Mouse (Mus musculus) heart, adult 8-10 months (tissue): ENCODE results near the gene Prr5. TPM values are rescaled to one million over a fixed set of nuclear protein-coding genes. Genes with fewer than 3 reads are reported as not detected.
"Not testable (repeated sequence)": the region's sequence is repeated elsewhere in the genome, so short reads cannot be mapped to it uniquely, and the experiment has no call there.

Source experiments
- DNase-seq: peaks from one replicate; pipeline ENCODE4 v3.0.0; 2022; ENCODE audit warnings: low spot score
- total RNA-seq, 4 experiments: library from RNA; stranded (reverse); gene quantifications; 2 replicates each; pipeline ENCODE4 v1.2.4; 2022

Gene Prr5
- total RNA-seq, 4 experiments from 2014 or later = 2.5 to 4.3 (median 3.1) TPM

DNA sequence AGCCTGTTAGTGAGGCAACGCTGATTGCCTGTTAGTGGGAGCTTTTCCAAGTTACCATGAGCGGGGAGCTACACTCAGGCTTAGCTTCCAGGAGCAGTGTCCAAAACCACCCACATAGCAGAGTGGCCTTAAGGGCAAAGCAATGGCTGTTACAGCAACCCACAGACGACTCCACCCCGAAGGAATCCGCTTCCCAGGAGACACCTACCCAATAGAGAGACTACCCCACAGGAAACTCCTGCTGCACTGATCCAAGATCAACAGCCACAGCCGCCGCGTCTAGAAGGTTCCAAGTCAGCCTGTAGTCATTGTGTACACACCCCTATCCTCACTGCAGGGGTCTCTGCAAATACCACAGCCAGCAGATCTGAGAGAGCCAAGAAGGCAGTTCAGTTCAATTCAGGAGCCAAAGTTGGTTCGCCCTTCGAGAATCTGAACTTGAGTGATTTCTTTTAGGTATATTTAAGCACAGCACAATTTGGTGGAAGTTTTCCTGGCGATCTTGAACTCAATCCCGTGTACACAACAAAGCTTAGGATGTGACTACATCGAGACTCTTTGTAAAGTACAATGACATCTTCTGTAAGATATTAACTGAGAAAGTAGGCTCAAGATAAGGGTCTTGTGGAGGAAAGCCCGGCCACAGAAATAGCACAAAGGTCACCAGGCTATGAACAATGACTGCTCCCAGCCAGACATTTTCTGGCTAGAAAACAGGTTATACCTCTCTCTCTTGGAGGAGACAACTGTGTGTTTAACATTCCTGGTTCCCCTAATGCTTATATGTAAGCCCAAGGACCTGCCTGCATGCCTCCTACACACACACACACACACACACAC, 43.4 kb downstream of the Prr5 start:
- DNase-seq = peak; percentile 65

DNA sequence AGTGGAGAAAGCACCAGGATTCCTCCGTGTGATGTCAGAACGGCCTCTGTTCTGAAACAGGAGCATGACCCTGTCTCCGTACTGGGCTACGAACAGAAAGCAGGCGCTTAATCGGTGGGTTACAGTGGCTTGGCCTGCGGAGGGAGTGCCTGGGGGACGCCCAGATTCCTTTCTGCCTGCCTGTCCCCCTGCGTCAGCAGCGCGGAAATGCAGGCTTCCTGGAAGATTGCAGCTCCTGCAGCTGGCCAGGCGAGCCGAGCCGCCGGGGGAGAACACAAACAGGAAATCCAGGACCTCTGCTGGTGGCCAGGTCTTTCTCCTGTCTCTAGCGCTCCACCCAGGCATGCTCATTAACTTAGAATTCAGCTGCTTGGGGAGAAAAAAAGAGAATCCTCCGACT, 45.3 kb downstream of the Prr5 start:
- peak; percentile 92 for DNase-seq

DNA sequence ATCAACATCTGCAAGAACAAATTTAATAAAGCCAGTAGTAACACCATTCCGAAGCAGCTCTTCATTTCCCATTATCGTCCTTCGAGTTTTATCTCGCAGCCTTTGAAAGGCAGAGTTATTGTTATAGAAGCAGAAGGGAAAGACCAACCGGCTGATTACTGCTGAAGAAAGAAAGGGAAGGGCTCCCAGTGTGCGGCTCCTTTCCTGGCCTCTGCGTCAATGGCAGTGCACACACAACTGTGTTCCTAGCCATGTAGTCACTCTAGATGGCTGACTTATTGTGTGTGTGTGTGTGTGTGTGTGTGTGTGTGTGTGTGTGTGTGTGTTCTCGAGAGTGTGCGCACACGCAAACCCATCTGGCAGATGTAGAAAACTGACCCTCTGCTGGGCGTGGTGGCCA, 45.7 kb downstream of the Prr5 start:
- no peak for DNase-seq

DNA sequence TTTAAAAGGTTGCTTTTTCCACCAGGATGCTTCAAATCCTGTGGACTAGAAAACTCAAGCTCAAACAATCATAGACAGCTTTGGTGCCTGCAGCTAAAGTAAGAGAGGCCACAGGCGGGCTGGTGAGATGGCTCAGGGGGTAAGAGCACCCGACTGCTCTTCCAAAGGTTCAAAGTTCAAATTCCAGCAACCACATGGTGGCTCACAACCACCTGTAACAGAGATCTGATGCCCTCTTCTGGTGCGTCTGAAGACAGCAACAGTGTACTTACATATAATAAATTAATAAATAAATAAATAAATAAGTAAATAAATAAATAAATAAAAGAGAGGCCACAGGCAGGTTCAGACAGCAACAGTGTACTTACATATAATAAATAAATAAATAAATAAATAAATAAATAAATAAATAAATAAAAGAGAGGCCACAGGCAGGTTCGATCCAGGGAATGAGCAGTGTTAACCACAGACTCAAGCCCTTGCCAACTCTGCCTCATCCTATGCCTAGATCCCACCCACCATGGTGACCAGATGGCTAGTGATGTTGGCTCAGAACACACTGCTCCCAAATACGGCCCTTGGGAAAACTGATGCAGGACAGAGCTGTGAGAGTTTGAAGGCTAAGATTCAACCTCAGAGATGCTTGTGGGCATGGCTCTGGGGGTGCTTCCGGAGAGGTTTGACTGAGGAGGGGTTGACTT, 48.3 kb downstream of the Prr5 start:
- DNase-seq = not testable (repeated sequence)

DNA sequence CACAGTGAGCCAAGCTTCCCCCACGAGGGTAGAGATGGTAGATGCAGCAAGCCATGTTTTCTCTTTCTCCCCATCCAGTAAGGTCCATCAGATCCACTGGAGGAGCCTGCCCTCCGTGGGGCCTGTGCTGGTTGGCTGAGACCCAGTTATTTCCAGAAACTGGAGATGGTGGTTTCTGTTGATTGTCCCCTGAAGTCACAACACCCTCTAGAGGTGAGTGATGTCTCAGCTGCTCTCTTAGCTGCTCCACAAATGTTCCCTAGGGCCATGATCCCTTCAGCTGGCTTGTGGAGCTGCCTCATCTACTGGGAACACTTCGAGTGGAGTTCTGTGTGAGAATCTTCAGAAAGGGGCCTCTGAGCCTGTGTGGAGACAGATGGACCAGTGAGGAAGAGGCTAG, 49.4 kb downstream of the Prr5 start:
- DNase-seq = no peak

DNA sequence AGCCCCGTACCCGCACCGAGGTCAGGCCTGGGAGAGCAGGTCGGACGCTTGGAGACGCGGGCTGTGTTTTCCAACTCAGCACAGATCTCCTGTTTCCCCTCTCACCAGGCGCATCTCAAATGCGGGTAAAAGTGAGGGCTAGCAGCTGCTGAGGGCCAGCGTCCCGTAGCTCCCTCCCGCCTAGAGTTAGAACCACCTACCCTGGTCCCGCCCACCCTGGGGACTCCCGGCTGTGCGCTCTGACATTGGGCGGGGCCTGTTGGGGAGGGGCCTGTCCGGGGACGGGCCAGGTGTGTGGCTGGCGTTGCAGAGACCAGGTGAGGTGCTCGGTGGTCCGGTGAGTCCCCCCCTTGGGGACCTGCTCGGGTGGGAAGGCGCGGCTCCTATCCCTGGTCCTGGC, 50.4 kb downstream of the Prr5 start, which contains the start of gene Arhgap8:
Arhgap8 (plus strand) TSS at position 262 of the 400 bp plus-strand sequence.
- no peak for DNase-seq

DNA sequence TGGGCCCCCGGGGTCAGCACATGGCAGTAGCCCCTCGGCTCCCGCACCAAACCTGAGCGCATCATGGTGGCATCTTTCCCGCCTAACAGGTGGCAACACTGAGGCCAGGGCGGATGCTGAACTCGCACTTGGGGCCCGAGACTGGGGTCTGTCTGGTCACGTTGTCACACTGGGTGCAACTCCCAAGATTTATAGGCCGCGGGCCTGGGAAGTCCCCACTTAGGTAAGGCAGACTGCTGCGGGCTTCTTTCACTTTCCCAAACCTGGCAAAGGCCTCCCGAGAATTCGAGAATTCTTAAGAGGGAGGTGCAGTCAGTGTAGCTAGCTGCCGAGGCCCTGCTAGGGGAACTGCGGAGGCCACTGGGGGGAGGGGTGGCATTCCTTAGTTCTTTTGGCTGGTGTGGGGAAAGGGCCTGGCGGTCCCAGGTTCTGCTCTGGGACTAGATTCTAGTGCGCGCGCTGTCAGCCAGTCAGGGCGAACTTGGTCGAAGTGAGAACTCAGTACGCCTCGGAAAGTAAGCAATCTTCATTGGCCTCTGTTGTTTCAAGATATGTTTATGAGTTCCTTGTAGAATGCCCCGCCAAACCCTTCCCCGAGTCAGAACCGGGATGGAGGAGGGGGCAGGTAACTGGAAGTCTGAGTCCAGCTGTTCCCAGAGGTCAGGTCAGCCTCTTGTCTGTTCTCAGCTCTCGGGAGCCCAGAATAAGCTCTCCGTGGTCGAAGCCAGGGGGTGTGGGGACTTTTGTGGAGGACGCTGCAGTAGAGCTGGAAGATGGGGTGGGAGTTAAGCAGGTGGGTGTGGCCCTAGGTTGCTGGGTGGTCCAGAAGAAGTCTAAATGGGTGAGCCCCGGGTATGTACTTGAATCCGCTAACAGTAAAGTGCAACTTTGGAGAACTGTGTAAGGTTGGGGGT, 51.1 kb downstream of the Prr5 start:
- no peak for DNase-seq

DNA sequence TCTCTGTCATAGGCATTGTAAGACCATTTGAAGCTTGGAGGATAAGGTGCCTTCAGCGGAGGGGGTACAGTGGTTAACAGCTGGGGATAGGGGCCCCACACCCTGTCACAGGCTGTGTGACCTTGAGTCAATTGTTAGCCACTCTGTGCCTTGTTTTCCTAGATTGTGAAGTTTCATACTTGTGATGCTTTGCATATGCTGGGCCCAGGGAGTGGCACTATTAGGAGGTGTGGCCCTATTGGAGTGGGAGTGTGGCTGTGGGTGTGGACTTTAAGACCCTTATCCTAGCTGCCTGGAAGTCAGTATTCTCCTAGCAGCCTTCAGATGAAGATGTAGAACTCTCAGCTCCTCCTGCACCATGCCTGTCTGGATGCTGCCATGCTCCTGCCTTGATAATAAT, 54.2 kb downstream of the Prr5 start:
- DNase-seq = not testable (repeated sequence)

DNA sequence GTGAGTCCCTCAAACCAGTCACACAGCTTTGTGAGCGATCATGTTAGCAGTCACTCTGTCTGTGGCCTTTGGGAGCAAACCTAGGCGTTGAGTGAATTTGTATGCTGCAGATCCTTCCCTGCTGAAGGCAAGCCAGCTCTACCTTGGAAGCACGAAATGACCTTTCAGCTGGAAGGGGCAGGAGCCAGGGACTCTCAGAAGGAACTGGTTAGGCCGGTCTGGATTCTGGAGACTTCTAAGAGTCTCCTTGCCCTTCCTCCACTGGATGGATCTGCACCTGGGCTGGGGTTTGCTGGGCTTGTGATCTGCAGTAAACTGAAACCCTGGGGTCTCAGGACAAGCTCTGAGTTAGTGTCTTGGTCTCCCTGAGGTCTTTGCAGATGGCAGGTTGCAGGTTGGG, 54.8 kb downstream of the Prr5 start:
- no peak for DNase-seq

DNA sequence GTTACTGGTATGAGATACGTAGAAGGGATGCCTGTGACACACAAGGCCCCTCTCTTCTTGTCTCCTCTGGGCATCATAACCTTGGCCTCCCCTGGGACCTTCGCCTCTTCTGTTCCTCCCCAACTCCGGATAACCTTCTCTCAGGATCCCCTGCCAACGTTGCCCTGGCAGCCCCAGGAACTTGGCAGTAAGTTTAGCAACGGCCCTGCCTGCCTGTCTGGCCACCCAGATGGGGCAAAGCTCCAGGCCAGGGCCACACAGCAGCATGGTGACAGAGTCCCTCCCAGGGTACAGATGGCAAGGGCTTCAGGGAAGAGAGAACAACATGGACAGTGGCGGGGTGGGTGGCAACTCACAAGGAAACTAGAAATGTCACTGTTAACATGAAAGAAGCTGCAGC, 60.3 kb downstream of the Prr5 start:
- peak; percentile 32 for DNase-seq

DNA sequence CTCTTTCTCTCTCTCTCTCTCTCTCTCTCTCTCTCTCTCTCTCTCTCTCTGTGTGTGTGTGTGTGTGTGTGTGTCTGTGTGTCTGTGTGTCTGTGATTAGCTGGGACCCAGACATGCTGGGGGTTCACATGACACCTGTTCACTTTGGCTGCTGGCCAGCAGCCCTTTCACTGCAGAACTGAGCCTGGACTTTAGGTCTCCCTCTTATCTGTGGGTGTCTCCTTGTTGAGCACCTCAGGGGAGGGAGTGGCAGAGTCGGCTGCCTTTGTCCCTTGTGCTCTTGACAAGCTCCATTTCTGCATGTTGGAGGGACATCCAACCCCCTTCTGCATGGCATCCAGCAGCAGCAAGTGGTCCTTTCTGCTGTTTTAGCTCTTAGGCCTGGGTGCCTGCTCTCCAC, 61.5 kb downstream of the Prr5 start:
- no peak for DNase-seq

DNA sequence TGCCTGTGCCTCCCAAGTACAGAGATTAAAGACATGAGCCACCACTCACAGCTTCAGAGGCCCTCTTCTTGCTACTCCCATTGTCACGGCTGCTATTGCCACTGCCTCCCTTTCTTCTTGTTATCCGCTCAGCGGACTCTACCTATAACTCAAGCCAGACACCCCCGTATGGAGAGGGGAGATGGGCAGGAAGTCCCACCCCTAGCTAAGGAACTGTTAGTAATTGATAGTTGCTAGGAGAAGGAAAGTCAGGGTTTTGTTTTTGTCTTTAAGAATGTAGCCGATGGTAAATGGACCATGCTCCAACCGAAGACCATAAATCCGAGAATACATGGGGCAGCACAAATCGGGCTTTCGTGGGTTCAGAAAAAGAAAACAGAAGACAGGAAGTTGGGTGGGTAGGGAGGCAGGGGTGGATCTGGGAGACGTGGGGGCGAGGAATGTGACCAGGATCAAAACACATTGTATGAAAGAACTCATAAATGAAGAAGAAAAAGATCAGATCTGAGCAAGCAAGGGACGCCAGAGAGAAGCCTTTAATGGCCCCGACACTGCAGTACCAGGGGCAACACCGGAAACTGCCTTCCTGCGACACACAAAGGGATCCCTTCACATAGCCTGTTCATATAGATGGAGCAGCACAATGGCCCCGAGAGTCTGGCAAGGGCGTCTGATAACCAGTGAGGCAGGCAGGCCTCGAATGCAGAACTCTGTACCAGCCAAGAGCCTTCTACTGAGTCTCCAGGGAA, 62.4 kb downstream of the Prr5 start:
- no peak for DNase-seq

DNA sequence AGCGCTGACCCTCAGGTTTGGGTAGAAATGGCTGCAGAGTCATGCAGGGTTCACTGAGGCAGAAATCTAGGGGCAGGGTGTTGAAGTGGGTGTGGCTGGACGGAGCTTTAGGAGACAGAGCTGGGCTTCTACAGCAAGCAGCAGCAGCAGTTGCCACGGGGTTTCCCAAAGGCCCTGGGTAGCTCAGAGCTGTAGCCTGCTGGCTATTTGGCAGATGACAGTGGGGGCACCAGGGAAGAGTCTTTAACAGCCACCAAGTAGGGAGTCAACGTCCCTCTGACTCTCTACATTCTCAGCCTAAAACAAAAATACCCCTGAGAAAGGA, 63.0 kb downstream of the Prr5 start:
- no peak for DNase-seq

DNA sequence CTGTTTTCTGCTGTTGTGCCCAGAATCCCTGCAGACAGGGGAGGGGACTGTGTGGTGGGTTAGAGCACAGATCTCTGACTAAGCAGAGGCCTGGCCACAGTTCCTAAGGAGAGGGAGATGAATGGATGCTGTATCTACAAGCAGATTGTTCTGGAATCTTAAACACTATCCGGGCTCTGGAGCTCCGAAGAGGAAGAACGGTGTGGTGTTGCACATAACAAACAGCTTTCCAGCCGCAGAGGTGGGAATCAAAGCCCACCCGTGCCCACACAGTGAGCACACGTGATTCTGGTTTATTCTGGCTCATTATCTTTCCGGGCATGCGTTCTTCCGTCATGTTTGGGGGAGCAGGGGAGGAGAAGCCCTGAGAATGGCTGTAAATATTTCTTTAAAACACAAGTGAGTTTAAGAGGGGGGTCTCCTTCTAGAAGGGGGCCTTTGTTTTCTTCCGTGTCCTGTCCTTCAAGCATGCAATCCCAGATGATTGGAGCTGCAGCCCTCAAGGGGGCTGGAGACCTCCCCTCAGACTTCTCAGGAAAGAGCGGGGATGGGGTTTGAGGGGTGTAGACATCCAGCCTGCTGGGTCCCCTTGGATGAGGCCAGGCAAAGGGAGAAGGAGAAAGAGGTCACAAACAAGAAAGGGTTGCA, 67.0 kb downstream of the Prr5 start:
- DNase-seq = no peak

DNA sequence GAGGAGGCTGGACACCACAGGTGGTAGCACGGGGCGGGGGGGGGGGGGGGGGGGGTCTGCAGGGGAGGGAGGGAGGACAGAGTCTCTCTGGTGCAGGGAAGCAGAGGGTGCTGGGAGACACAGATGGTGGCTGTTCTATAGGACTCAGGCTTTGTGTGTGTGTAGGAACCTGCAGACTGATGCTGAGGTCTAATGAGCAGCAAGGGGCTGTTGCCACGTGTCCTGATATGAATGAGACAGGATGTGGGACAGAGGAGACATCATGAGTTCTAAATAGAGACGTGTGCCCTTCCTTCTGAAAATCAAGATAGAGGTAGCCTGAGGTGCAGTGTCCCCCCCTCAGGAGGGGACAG, 67.5 kb downstream of the Prr5 start:
- no peak for DNase-seq

DNA sequence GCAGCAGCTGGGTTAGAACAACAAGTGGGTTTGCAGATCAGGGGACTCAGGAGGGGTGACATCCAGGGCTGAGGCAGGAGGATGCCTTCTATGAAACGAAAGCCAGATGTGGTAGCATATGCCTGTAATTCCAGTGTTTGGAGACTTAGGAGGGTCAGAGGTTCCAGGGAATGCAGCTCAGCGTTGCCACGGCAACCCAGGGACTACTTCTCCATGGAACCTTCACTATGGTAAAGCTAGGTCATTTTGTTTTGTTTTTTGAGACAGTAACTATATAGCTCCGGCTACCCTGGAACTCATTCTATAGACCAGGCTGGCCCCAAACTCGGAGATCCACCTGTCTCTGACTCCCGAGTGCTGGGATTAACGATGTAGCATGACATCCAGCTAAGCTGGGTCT, 68.8 kb downstream of the Prr5 start:
- no peak for DNase-seq

DNA sequence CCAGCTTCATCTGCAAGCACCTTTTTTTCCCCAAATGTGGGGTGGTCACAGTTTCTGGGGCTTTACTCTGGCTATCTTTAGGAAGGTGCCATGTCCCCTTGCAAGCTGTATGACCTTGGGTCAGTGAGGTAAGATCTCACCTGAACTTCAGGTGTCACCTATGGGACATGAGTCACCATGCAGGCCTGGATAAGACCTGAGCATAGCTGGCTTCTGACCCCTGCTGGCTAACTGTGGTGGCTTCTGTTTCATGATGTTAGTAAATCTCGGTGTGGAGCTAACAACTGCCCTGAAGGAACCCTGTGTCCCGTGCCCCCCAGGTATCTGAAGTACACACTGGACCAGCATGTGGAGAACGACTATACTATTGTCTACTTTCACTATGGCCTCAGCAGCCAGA, 72.2 kb downstream of the Prr5 start:
- DNase-seq = no peak

DNA sequence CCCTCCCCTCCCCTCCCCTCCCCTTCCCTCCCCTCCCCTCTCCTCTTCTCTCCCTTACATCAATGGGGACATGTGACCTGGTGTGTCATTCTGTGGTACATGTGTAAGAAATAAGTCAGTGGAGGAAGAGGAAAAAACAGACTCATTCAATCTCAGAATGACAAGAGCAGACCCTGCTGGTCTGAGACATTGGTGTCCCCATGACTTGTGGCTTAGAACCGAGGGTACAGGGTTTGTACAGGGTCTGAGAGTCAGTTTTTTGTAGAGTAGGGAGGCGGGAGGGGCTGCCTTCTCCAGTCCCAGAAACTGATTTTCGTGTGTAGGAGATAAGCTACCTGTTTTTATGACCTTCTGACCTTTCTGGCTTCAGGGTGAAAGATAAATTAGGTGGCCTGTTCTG, 73.9 kb downstream of the Prr5 start:
- no peak for DNase-seq

DNA sequence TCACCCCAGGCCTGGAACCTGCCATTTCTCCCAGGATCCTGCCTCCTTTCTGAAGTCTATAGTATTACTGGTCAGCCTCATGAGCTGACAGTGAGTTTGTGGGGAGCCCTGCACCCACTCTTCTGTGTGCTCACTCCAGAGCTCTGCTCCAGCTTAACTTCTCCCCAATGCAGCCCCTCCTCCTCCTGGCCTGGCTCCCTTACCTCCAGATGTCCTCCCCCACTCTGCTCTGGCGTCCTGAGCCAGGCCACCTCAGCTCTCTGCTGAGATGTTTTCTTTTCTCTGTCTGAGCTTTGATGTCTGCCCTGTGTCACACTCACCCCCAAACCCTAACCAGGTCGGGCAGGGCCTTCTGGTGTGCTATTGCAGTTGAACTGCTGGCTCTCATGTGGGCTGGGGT, 74.9 kb downstream of the Prr5 start:
- no peak for DNase-seq

DNA sequence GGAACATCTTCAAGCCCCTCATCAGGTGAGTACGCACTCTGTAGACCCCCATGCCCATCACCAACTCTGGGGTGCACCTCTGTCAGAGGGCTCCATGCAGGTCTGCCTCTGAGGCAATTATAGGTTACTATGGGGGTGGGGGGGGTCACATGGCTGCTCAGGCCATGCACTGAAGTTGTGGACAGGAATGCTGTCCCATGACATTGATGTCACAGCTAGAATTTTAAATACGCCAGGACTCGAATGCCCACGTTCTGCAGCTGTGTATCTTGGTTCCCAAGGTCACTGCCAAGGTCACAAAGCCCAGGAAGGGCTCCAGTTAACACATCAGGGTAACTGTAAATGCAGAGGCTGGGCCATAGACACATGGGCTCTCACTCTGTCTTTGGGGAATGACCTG, 76.4 kb downstream of the Prr5 start:
- DNase-seq = no peak
